8 mouse cellular contexts compared by ENCODE assay signal in the genomic region with DNA sequence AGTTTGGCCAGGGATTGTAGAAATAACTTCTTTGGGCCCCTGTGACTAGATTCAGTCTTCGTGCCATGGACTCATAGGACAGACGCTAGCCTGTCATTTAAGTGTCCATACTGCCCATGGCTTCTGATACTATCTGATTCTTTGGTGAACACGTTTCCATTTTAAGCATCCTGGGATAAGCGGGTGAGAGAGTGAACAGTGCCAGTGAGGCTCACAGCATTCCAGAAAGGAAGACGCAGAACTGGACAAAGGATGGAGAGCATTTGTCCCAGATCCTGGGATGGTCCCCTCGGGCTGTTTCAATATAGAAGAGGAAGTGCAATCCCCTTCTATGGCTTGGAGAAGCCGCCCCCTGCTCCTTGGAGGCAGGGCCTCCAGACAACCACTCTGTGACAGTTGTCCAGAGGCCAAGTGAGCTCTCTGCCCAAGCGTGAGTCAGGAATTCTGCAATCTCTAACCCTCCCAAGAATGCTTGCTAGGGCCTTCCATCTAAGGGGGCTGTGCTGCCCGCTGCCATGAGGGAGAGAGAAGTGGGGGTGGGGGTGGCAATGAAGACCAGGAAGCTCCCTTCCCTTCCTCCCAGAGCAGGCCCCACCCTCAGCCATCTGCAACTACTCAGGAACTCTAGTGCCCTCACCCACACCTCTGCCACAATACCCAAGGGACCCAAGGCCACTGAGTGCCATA. TPM values are rescaled to one million over a fixed set of nuclear protein-coding genes. Genes with fewer than 3 reads are reported as not detected.
DNase-seq lines count a peak whose midpoint lies in the region; ATAC-seq lines count a peak whose summit lies in the region.

No protein-coding gene starts in this region.

- 0 out of 2 replicates have a peak overlapping the region, but pooled peaks have one; percentile 27 for H3K9ac ChIP-seq in intestine, embryonic 15.5 days

- H3K9me3 ChIP-seq in intestine, embryonic 15.5 days: no peaks in the 10 kb centered on the region

- no peaks in the 10 kb centered on the region for H3K36me3 ChIP-seq in intestine, embryonic 15.5 days

- peak overlapping the region; percentile 51 for H3K4me2 ChIP-seq in intestine, embryonic 15.5 days (replicated peaks)

- no peaks in the 10 kb centered on the region for H3K27me3 ChIP-seq in intestine, embryonic 15.5 days (replicated peaks)

- ATAC-seq in intestine, embryonic 15.5 days: no peak
- ATAC-seq in CD4-positive, CD25-positive, alpha-beta regulatory T cell, adult 4 months: no peak
- no peak for ATAC-seq in erythroblast, adult 5-6 weeks (replicated peaks; ENCODE audit: low FRiP score, poor library complexity, severe bottlenecking)

- peak; percentile 88 for DNase-seq in 3T3-L1 (ENCODE audit: low read depth, low spot score)
- peak; percentile 71 to 73 for DNase-seq in adrenal gland, postnatal 36 days
- peak; percentile 65 for DNase-seq in gastrocnemius, postnatal 25 days
- DNase-seq in lung, postnatal 14 days: peak; percentile 66
- DNase-seq in right cerebral cortex, postnatal 10 days (ENCODE audit: low spot score in 2 of 2): no peak

- H3K4me1 ChIP-seq in intestine, embryonic 15.5 days (replicated peaks): peaks cover 57% of the 10 kb centered on the region

- 28% methylated on average over 9 of the region's 9 CpGs for WGBS in intestine, embryonic 15.5 days

- no peak overlapping the region for H3K4me3 ChIP-seq in intestine, embryonic 15.5 days (replicated peaks)

- H3K27ac ChIP-seq in intestine, embryonic 15.5 days: peak overlapping the region; percentile 94

RNA-seq across cellular contexts. Expression of gene Serpinh1, which starts 3.3 kb away (rescaled TPM):
- total RNA-seq in adrenal gland, postnatal 36 days (2021): 100 to 1,000 TPM; 266 to 469 TPM
- total RNA-seq in gastrocnemius, postnatal 25 days (2021): 100 to 1,000 TPM; 123 to 166 TPM
- polyA plus RNA-seq in intestine, embryonic 15.5 days (2015; fragmentation: Nextera tagmentation; extraction: Ambion mirVana): 1,021 and 1,056 TPM in 2 replicates
- under 1 TPM in 1 of 2 experiments, not detected in 1; 0.15 TPM for polyA plus RNA-seq in CD4-positive, CD25-positive, alpha-beta regulatory T cell, adult 4 months (2017; shearing (Covaris generic))
- total RNA-seq in erythroblast, adult 5-6 weeks (2015; ENCODE audit: low replicate concordance): not detected in 2 replicates
- total RNA-seq in erythroblast, adult 5-6 weeks (2017; ENCODE audit: low replicate concordance): 0.09 and 2.4 TPM in 2 replicates

RNA-seq across cellular contexts. Expression of gene Gdpd5, which starts 24.8 kb away (rescaled TPM):
- 1 to 10 TPM; 7.5 to 7.6 TPM for total RNA-seq in adrenal gland, postnatal 36 days (2021)
- 1 to 10 TPM; 2.6 to 3.0 TPM for total RNA-seq in gastrocnemius, postnatal 25 days (2021)
- polyA plus RNA-seq in intestine, embryonic 15.5 days (2015; fragmentation: Nextera tagmentation; extraction: Ambion mirVana): 15.4 and 15.9 TPM in 2 replicates
- 10 to 100 TPM; 13.6 to 21.0 TPM for polyA plus RNA-seq in CD4-positive, CD25-positive, alpha-beta regulatory T cell, adult 4 months (2017; shearing (Covaris generic))
- total RNA-seq in erythroblast, adult 5-6 weeks (2015; ENCODE audit: low replicate concordance): not detected in 2 replicates
- total RNA-seq in erythroblast, adult 5-6 weeks (2017; ENCODE audit: low replicate concordance): 0.28 TPM in 1 of 2 replicates, not detected in the other

Comparison
In these comparisons a context has a peak if more than half of its experiments do, and no peak if none do; other contexts are left out.
1. DNase-seq: peak in 3T3-L1 (single experiment), adrenal gland, postnatal 36 days (2 of 2), gastrocnemius, postnatal 25 days (single experiment) and lung, postnatal 14 days (single experiment); none in right cerebral cortex, postnatal 10 days (0 of 2).
2. RNA of gene Serpinh1, which starts 3.3 kb away (total RNA-seq): 266 to 469 TPM in adrenal gland, postnatal 36 days and 123 to 166 TPM in gastrocnemius, postnatal 25 days; 0.09 to 2.4 TPM in erythroblast, adult 5-6 weeks; every median in the first group is over 10 times any median in the second.